Mouse (Mus musculus) thymus, adult 2 months (tissue): ENCODE results near the gene Stard7. TPM values are rescaled to one million over a fixed set of nuclear protein-coding genes. Genes with fewer than 3 reads are reported as not detected.

Experiments used
- DNase-seq: peaks from one replicate; pipeline ENCODE4 v3.0.0; 2021
- H3K27ac ChIP-seq: fragments of 200-500 bp; 2 replicates; pipeline ENCODE4 v1.5.1; 2012; ENCODE audit warnings: low read length, control low read depth; ENCODE audit not compliant: control insufficient read depth, insufficient read depth
- H3K27me3 ChIP-seq: fragments of 200-500 bp; 2 replicates; pipeline ENCODE4 v1.6.1; 2012; ENCODE audit warnings: mild to moderate bottlenecking, low read length, moderate library complexity, mixed read lengths; ENCODE audit not compliant: control insufficient read depth, insufficient read depth
- H3K36me3 ChIP-seq: fragments of 200-500 bp; 2 replicates; pipeline ENCODE4 v1.6.1; 2012; ENCODE audit warnings: mild to moderate bottlenecking, low read length, moderate library complexity; ENCODE audit not compliant: control insufficient read depth, insufficient read depth
- H3K4me1 ChIP-seq: fragments of 200-500 bp; replicated peaks from 2 replicates; pipeline ENCODE4 v1.6.1; 2012; ENCODE audit warnings: low read length; ENCODE audit not compliant: control insufficient read depth, insufficient read depth
- H3K4me3 ChIP-seq: fragments of 200-500 bp; 2 replicates; pipeline ENCODE4 v1.5.1; 2012; ENCODE audit warnings: mild to moderate bottlenecking, low read length, control low read depth, moderate library complexity; ENCODE audit not compliant: control insufficient read depth, insufficient read depth
- CTCF ChIP-seq: fragments of 200-500 bp; IDR thresholded peaks from 2 replicates; pipeline ENCODE4 v1.5.1; 2012; ENCODE audit warnings: mild to moderate bottlenecking, control low read depth, low read length, moderate library complexity, borderline replicate concordance; ENCODE audit not compliant: control insufficient read depth, poor library complexity, insufficient read depth; ENCODE audit errors: extremely low read depth
- POLR2A ChIP-seq: fragments of 200-500 bp; IDR thresholded peaks from 2 replicates; pipeline ENCODE4 v1.6.1; 2012; ENCODE audit warnings: mild to moderate bottlenecking, low read length, control low read depth, moderate library complexity; ENCODE audit not compliant: control insufficient read depth, poor library complexity, insufficient read depth; ENCODE audit errors: extremely low read depth
- WGBS: fragments of 180-500 bp; shearing (Covaris S2); methylation state at CpG from one replicate; pipeline ENCODE4 v1.1.7; 2018; 5-methylcytosine and 5-hydroxymethylcytosine counted together
- polyA plus RNA-seq: library from polyadenylated mRNA; depleted of rRNA; stranded (reverse); fragments of >200 nt; gene quantifications from 2 replicates; pipeline ENCODE4 v1.2.3, GENCODE M21; 2012

The Stard7 gene
- polyA plus RNA-seq, 1 experiment: 55.8 TPM

- no peaks in the 10 kb centered on the region for H3K36me3 ChIP-seq
- H3K27ac ChIP-seq: peak overlapping the region; percentile 83
- no peaks in the 10 kb centered on the region for H3K27me3 ChIP-seq
- TF ChIP-seq CTCF (no peak), POLR2A (no peak)
- no peak for DNase-seq
- peaks cover 51% of the 10 kb centered on the region for H3K4me1 ChIP-seq
- no peak overlapping the region for H3K4me3 ChIP-seq
- WGBS: 95% methylated on average over 1 of the region's 1 CpGs
Observed at GRCm38 (mm10) chr2:127315155-127315470, 45.1 kb downstream of the Stard7 start.

GRCm38 (mm10) chr2:127316431-127316830, 46.4 kb downstream of the Stard7 start:
- DNase-seq: no peak

GRCm38 (mm10) chr2:127318136-127318535, 48.1 kb downstream of the Stard7 start:
- TF ChIP-seq POLR2A: no peak
- no peak for TF ChIP-seq CTCF

More at GRCm38 (mm10) chr2:127316431-127316830, 46.4 kb downstream of the Stard7 start:
- 90% methylated on average over 5 of the region's 5 CpGs for WGBS
- H3K36me3 ChIP-seq: no peaks in the 10 kb centered on the region
- no peak overlapping the region for H3K4me3 ChIP-seq
- no peak overlapping the region for H3K27ac ChIP-seq
- no peaks in the 10 kb centered on the region for H3K27me3 ChIP-seq
- H3K4me1 ChIP-seq: peaks cover 57% of the 10 kb centered on the region
- TF ChIP-seq CTCF: no peak
- TF ChIP-seq POLR2A: no peak

DNA sequence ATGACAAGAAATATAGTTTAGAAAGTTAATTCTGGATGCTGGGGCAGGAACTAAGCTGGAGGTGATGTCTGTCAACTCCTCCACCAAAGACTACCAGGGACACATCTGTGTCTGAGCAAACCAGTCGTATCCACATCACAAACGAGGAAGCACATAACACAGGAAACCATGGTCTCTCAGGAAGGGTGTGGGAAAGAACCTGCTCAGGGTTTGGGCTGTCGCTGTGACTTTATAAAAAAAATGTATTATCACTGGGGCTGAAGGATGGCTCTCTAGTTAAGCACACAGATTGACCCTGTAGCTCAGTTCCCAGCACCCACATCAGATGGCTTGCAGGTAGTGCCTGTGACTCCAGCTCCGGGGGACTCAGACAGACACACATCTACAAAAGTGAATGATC, 49.1 kb downstream of the Stard7 start:
- TF ChIP-seq POLR2A (no peak), CTCF (no peak)
- 3% methylated on average over 4 of the region's 4 CpGs for WGBS
- H3K4me3 ChIP-seq: no peak overlapping the region
- no peak for DNase-seq
- H3K27ac ChIP-seq: peak overlapping the region; percentile 79
- H3K27me3 ChIP-seq: no peaks in the 10 kb centered on the region
- H3K36me3 ChIP-seq: no peaks in the 10 kb centered on the region
- H3K4me1 ChIP-seq: peaks cover 70% of the 10 kb centered on the region

More at GRCm38 (mm10) chr2:127318136-127318535, 48.1 kb downstream of the Stard7 start:
- H3K27me3 ChIP-seq: no peaks in the 10 kb centered on the region
- H3K4me1 ChIP-seq: peaks cover 67% of the 10 kb centered on the region
- WGBS: 17% methylated on average over 4 of the region's 4 CpGs
- no peaks in the 10 kb centered on the region for H3K36me3 ChIP-seq
- no peak overlapping the region for H3K4me3 ChIP-seq
- H3K27ac ChIP-seq: peak overlapping the region; percentile 79
- no peak for DNase-seq

GRCm38 (mm10) chr2:127322671-127323285, 52.8 kb downstream of the Stard7 start:
- WGBS: 63% methylated on average over 6 of the region's 6 CpGs
- no peak overlapping the region for H3K27ac ChIP-seq
- H3K4me3 ChIP-seq: no peak overlapping the region
- TF ChIP-seq POLR2A (no peak), CTCF (no peak)
- no peaks in the 10 kb centered on the region for H3K27me3 ChIP-seq
- no peak for DNase-seq
- no peaks in the 10 kb centered on the region for H3K36me3 ChIP-seq
- peaks cover 80% of the 10 kb centered on the region for H3K4me1 ChIP-seq

- no peaks in the 10 kb centered on the region for H3K27me3 ChIP-seq
- no peaks in the 10 kb centered on the region for H3K36me3 ChIP-seq
- H3K4me3 ChIP-seq: no peak overlapping the region
- H3K27ac ChIP-seq: no peak overlapping the region
- TF ChIP-seq POLR2A (no peak), CTCF (no peak)
- no peak for DNase-seq
- 90% methylated on average over 1 of the region's 1 CpGs for WGBS
- peaks cover 81% of the 10 kb centered on the region for H3K4me1 ChIP-seq
Observed at GRCm38 (mm10) chr2:127323667-127324066, 53.6 kb downstream of the Stard7 start.

DNA sequence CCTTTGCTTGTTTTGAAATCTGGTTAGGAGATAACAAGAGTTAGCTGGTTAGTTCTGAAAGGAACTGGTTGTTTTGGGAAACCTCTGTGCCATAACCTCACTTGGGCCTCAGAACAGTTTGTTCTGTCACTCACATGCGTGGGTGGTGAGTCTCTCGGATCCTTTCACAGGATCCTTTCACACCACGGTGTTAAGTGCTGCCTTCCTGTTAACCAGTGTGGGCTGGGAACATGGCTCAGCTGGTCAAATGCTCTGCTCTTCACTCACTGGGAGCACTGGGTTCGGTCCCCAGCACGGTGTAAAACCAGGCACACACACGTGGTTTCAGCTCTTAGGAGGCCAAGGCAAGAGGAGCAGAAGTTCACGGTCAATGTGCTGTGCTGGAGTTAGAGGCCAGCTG, 54.4 kb downstream of the Stard7 start:
- DNase-seq: no peak
- TF ChIP-seq POLR2A: no peak
- TF ChIP-seq CTCF: no peak
- Histone ChIP-seq H3K4me3 (no peak overlapping the region), H3K27ac (no peak overlapping the region), H3K27me3 (no peaks in the 10 kb centered on the region), H3K4me1 (peaks cover 81% of the 10 kb centered on the region), H3K36me3 (no peaks in the 10 kb centered on the region)
- WGBS: 34% methylated on average over 7 of the region's 7 CpGs
